Mouse (Mus musculus) lung, adult 2 months (tissue): ENCODE measurements at regions not wholly inside any gene's neighbourhood (a gene's known extent, or its start where the extent isn't known, plus 50 kb on each side); places are given as distances from the start of the nearest gene placed in this dataset.
"Not testable (repeated sequence)": the region's sequence is repeated elsewhere in the genome, so short reads cannot be mapped to it uniquely, and the experiment has no call there.

Experiments
- DNase-seq: peaks from one replicate; pipeline ENCODE4 v3.0.0; 2022
- H3K4me1 ChIP-seq: fragments of 200-500 bp; 2 replicates; pipeline ENCODE4 v1.6.1; 2011; ENCODE audit warnings: low read length; ENCODE audit not compliant: control insufficient read depth, insufficient read depth
- H3K4me3 ChIP-seq: fragments of 200-500 bp; replicated peaks from 2 replicates; pipeline ENCODE3; 2011; ENCODE audit warnings: low read depth, mild to moderate bottlenecking, control low read depth, low read length; ENCODE audit errors: extremely low read depth
- CTCF ChIP-seq: fragments of 200-500 bp; IDR thresholded peaks from 2 replicates; pipeline ENCODE4 v1.5.1; 2011; ENCODE audit warnings: mild to moderate bottlenecking, low read length, control low read depth; ENCODE audit not compliant: insufficient read depth
- POLR2A ChIP-seq: fragments of 200-500 bp; IDR thresholded peaks from 2 replicates; pipeline ENCODE4 v1.6.1; 2011; ENCODE audit warnings: low read depth, mild to moderate bottlenecking, control low read depth, low read length, borderline replicate concordance; ENCODE audit errors: extremely low read depth
- WGBS: fragments of 180-500 bp; shearing (Covaris S2); methylation state at CpG from one replicate; pipeline ENCODE4 v1.1.7; 2018; 5-methylcytosine and 5-hydroxymethylcytosine counted together

DNA sequence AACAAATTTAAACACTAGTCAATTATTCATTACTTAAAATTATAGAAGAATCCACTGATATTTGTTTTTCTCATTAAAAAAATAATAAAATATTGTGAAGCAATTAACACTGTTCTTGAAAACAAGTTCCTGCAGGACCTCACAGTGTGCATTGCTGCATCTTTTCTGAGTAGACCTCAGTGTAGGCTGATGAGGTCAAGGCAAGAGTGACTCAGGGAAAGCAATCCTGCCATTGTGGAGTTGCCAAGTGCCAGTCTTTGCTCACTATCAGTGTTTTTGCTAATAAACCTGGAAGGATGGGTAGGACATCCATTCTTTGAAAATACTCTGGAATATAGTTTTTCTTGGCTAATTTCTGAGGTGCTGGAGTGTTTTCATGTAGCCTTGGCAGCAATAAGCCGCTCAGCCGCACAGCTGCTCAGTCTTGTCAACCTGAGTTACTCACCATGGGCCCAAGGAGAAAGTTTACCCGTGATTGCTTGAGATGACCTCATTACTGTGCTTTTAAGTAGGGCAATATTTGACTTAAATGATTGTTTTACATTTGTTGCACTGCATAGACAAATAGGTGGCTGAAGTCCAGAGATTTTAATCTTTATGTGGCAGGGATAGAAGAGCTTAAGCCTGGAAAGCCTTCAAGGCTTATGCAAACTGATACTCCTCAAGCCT lies 323.3 kb upstream of the Slc10a2 start:
- no peaks in the 10 kb centered on the region for H3K4me1 ChIP-seq
- no peak for DNase-seq
- no peak overlapping the region for H3K4me3 ChIP-seq
- TF ChIP-seq CTCF, result no peak
- no peak for TF ChIP-seq POLR2A
- whole genome bisulfite sequencing, result 45% methylated on average over 3 of the region's 3 CpGs

DNA sequence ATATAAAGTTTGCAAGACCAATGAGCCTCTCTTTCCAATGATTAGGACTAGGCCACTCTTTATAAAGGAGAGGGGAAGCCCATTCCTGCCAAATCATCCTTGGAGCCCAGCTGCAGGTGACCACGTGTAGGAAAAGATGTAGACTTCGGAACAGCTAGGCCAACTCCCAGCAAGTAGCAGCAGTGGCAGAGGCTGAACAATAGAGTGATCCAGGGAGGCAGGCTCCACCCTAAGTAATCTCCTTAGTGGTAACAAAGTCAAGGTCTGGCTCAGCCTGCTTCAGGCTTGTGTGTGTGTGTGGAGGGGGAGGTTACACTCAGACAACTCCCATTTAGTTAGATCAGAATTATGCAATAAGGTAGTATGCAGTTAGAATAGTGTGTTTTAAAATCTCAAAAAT lies 311.7 kb upstream of the Slc10a2 start:
- WGBS, result 51% methylated on average over 2 of the region's 2 CpGs
- H3K4me1 ChIP-seq, DNase-seq, H3K4me3 ChIP-seq: not testable (repeated sequence)

DNA sequence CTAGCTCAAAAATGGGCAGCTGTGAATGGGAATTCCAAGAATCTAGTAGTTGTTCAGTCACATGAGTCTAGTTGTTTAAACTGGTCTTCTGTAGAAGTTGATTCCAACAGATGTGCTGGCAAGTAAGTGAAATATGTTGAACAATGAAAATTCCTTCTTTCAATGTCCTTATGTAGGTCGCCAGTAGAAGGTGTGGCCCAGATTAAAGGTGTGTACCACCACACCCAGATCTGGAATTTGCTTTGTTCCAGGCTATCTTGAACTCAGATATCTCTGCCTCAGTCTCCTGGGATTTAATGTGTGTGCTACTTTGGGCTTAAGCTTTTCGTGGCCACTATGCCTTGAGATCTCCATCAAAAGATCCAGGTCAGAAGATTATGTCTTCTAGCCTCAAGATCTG lies 279.7 kb upstream of the Slc10a2 start:
- DNase-seq, result no peak
- TF ChIP-seq CTCF, result no peak
- WGBS, result 55% methylated on average over 2 of the region's 2 CpGs
- Histone ChIP-seq H3K4me3 (no peak overlapping the region), H3K4me1 (no peaks in the 10 kb centered on the region)

DNA sequence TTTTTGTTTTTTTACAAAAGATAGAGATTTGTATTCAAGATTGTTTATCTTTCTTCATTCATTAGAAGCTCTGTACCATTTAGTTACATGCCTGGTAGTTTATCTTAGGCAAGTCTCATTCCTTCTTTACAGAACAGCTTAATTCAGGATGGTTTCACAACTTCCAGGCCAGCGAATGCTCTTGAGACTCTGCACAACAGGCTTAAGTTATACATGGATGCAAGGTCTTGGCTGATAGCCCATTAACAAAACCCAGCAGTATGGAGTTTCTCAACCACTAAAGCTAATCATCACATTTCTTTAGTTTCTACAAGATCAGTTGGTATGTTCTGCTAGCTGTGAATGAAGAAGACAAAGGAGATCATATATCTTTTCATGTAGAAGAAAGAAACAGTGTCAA lies 272.9 kb upstream of the Slc10a2 start:
- no peak for DNase-seq
- Histone ChIP-seq H3K4me3 (no peak overlapping the region), H3K4me1 (no peaks in the 10 kb centered on the region)
- TF ChIP-seq POLR2A, result no peak
- no peak for TF ChIP-seq CTCF
- WGBS, result 78% methylated on average over 1 of the region's 1 CpGs

DNA sequence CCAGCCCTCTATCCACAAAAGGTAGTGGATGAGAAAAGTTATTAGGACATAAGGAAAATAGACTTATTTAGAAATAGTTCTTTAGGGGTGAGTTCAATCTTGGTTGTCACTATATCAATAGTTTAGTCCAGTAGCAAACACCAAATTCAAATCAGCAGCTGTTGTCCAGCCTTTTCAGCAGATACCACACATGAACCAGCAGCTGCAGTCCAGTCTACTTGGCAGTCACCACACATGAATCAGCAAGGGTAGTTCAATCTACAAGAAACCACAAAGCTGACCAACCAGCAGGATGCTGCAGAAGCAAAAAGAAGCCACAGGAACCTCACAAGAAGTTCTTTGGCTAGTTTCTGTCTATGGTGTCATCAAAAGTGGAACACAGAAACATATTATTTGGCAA lies 234.8 kb upstream of the Slc10a2 start:
- Histone ChIP-seq H3K4me3 (no peak overlapping the region), H3K4me1 (no peaks in the 10 kb centered on the region)
- DNase-seq, result no peak
- TF ChIP-seq POLR2A, result no peak
- no peak for TF ChIP-seq CTCF

DNA sequence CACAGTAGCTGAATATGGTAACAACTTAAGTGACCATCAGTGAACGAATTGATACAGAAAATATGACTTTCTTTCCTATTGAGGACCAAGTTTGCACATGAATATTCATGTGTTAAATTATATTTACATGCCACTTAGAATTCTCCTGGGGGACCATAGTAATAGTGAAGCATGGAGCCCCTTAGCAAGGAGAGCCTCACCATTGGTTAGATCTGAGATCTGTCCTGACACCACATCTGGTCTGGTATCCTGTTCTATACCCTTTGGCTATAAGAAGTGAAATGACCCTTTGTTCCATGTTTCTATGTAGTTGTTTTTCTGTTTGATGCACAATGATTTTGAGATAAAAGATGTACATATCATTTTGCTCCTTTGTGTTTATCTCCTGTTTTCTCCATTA lies 209.4 kb upstream of the Slc10a2 start:
- no peaks in the 10 kb centered on the region for H3K4me1 ChIP-seq
- H3K4me3 ChIP-seq, result no peak overlapping the region
- DNase-seq, result no peak
- WGBS, result 73% methylated on average over 1 of the region's 1 CpGs
- TF ChIP-seq POLR2A (no peak), CTCF (no peak)

DNA sequence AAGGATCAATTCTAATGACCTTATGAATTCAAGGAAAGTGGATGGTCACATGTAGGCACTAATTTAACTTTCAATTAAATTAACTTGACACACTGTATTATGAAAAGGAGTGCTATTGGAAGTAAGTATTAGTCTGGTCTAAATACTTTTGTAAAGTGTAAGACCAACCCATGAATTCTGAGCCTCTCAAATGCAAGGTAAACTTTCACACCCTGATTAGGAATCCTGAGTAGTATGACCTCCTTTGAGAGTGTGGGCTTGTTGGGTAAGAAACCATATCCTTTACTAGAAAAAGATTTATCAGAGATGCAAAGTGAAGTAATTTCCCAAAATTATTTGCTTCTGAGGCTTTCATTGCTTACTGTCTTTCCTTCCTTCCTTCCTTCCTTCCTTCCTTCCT lies 194.8 kb upstream of the Slc10a2 start:
- no peak for TF ChIP-seq POLR2A
- no peak for TF ChIP-seq CTCF
- no peak for DNase-seq
- H3K4me1 ChIP-seq, result no peaks in the 10 kb centered on the region
- no peak overlapping the region for H3K4me3 ChIP-seq

DNA sequence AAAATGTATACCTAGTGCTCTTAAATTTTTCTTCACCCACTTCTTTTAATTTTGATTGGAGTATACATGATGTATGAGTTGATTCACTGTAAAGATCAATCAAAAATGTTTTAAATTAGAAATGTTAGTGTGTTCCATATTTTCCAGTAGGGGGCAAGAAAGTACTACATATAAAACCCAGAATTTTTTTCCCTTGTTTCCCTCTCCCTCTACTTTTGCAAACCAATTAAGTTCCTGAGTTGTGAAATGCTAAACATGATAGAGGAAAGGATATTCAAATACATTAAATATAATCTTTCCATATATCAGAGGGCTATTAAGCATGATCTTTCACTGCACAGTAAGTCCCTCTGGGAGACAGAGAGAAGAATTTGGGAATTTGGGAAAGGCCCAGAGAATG lies 192.0 kb upstream of the Slc10a2 start:
- Histone ChIP-seq H3K4me3 (no peak overlapping the region), H3K4me1 (no peaks in the 10 kb centered on the region)
- DNase-seq, result no peak
- no peak for TF ChIP-seq POLR2A

DNA sequence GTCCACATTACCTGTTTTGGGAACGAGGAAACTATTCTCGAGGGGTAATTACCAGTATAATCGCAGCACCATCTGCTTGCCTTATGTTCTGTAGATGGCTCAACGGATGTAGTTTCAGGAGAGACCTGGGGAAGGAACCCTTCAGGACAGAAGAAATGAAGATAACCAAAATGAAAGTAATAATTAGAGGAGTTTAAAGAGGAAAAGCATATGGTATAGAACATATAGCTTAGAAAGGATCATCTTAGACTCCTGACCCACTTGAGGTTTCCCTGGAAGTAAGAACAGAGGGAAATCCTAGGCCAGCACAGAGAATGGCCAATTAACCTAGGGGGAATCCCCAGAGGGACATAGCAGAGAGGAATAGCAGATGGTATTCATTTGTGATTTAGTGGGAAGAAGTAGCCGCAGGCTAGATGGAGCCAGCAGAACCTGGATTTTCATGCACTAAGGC lies 180.6 kb upstream of the Slc10a2 start:
- no peak for TF ChIP-seq CTCF
- TF ChIP-seq POLR2A, result no peak
- 78% methylated on average over 5 of the region's 5 CpGs for WGBS
- Histone ChIP-seq H3K4me1 (no peaks in the 10 kb centered on the region), H3K4me3 (no peak overlapping the region)
- no peak for DNase-seq

DNA sequence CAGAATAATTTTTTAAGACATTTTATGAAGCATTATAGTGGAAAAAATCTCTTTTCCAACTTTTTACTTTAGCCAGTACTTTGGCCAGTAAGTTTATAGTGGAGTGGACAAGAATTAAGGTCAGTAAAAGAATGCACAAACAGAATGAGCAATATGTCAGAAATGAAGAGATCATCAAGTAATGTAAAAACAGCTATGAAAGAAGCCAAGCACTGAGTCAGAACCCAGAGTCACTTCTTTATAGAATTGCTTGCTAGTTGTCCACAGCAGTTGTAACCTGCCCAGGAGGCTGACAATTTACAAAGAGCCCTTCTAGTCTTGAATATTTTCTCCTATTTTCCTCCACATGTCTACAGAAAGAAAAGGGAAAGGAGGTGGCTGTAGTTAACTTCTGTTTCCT lies 178.6 kb upstream of the Slc10a2 start:
- no peak for DNase-seq
- Histone ChIP-seq H3K4me1 (no peaks in the 10 kb centered on the region), H3K4me3 (no peak overlapping the region)
- no peak for TF ChIP-seq CTCF
- no peak for TF ChIP-seq POLR2A

DNA sequence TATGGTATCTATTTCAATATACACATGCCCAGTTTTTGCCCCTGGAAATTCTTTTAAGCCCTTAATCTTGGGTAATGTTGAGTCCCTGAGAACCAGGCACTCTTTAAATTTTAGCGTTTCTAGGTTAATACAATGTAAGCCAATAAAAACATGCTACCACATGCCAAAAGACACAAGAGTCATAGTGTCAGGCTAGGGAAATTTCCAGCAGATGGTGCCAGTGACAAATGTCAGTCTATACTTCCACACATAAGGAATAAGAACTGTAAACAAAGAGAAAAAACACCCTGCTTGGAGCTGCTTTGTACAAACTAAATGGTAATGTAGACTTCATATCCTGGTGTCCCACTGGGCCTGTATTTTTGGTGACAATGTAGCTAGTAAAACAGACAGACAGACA lies 157.2 kb upstream of the Slc10a2 start:
- DNase-seq, result no peak
- Histone ChIP-seq H3K4me1 (no peaks in the 10 kb centered on the region), H3K4me3 (no peak overlapping the region)
- WGBS, result 63% methylated on average over 1 of the region's 1 CpGs
- TF ChIP-seq POLR2A, result no peak
- no peak for TF ChIP-seq CTCF

DNA sequence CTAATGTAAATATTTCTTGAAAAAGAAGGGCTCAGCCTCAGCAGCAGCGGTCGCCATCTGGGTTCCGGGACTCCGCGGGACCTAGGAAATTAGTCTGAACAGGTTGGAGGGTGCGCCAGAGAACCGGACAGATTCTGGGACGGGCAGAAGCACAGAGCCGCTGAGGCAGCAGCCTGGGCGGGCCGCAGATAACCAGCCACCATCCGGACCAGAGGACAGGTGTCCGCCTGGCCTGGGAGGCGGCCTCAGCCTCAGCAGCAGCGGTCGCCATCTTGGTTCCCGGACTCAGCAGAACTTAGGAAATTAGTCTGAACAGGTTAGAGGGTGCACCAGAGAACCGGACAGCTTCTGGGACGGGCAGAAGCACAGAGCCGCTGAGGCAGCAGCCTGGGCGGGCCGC lies 136.7 kb upstream of the Slc10a2 start:
- DNase-seq, result peak; percentile 9
- not testable (repeated sequence) for H3K4me1 ChIP-seq, H3K4me3 ChIP-seq
- WGBS, result 94% methylated on average over 20 of the region's 22 CpGs
